8 mouse cellular contexts compared by ENCODE assay signal in genomic region chr8:72220758-72221157, GRCm38 (mm10). TPM values are rescaled to one million over a fixed set of nuclear protein-coding genes. Genes with fewer than 3 reads are reported as not detected.
A peak's percentile ranks its signal among the peaks of the same experiment; 100 is the strongest.
DNase-seq lines count a peak whose midpoint lies in the region; ATAC-seq lines count a peak whose summit lies in the region.

No protein-coding gene starts in this region.

- peaks cover 16% of the 10 kb centered on the region for H3K36me3 ChIP-seq in heart, embryonic 16.5 days (ENCODE audit: control insufficient read depth, insufficient read depth)
- peaks cover 25% of the 10 kb centered on the region for H3K36me3 ChIP-seq in hindbrain, embryonic 15.5 days
- H3K36me3 ChIP-seq in midbrain, embryonic 13.5 days = peaks cover 34% of the 10 kb centered on the region

- peaks cover 4% of the 10 kb centered on the region; the same call in 1 of the 2 replicates for H3K27me3 ChIP-seq in heart, embryonic 16.5 days (ENCODE audit: control insufficient read depth, insufficient read depth, low read length)
- peaks cover 8% of the 10 kb centered on the region; the same call in 1 of the 2 replicates for H3K27me3 ChIP-seq in hindbrain, embryonic 15.5 days
- peaks cover 15% of the 10 kb centered on the region; the same call in 1 of the 2 replicates for H3K27me3 ChIP-seq in midbrain, embryonic 13.5 days

- H3K4me3 ChIP-seq in heart, embryonic 16.5 days (ENCODE audit: low read length) = peak overlapping the region; percentile 60
- H3K4me3 ChIP-seq in hindbrain, embryonic 15.5 days = peak overlapping the region; percentile 78
- H3K4me3 ChIP-seq in midbrain, embryonic 13.5 days (replicated peaks) = peak overlapping the region; percentile 96

- H3K27ac ChIP-seq in heart, embryonic 16.5 days (ENCODE audit: low read length) = no peak overlapping the region
- H3K27ac ChIP-seq in hindbrain, embryonic 15.5 days (replicated peaks) = no peak overlapping the region
- no peak overlapping the region for H3K27ac ChIP-seq in midbrain, embryonic 13.5 days

- peak overlapping the region; percentile 88 for H3K4me2 ChIP-seq in heart, embryonic 16.5 days (ENCODE audit: low read depth, low read length)
- peak overlapping the region; percentile 76 for H3K4me2 ChIP-seq in hindbrain, embryonic 15.5 days
- H3K4me2 ChIP-seq in midbrain, embryonic 13.5 days (replicated peaks) = peak overlapping the region; percentile 87

- 87% methylated on average over 4 of the region's 4 CpGs for WGBS in heart, embryonic 16.5 days
- 87% methylated on average over 4 of the region's 4 CpGs for WGBS in hindbrain, embryonic 15.5 days
- 81% methylated on average over 4 of the region's 4 CpGs for WGBS in midbrain, embryonic 13.5 days

- DNase-seq in heart, postnatal 10 days = no peak
- DNase-seq in R1 (ENCODE audit: low read depth, low spot score) = peak; percentile 41
- DNase-seq in frontal cortex, adult 2 months (ENCODE audit: extremely low spot score in 1 of 2, low spot score in 1 of 2) = no peak
- no peak for DNase-seq in frontal cortex, postnatal 10 days (ENCODE audit: low spot score in 2 of 2)
- no peak for DNase-seq in cerebellum, adult 18-20 months

- no peaks in the 10 kb centered on the region for H3K9me3 ChIP-seq in heart, embryonic 16.5 days (replicated peaks; ENCODE audit: control insufficient read depth, low read length)
- no peaks in the 10 kb centered on the region for H3K9me3 ChIP-seq in hindbrain, embryonic 15.5 days
- no peaks in the 10 kb centered on the region for H3K9me3 ChIP-seq in midbrain, embryonic 13.5 days

- intact Hi-C loops in heart, postnatal 10 days (cut with DNase I) = no loop called here

- H3K9ac ChIP-seq in heart, embryonic 16.5 days (ENCODE audit: low read length) = no peak overlapping the region
- H3K9ac ChIP-seq in hindbrain, embryonic 15.5 days = no peak overlapping the region
- no peak overlapping the region for H3K9ac ChIP-seq in midbrain, embryonic 13.5 days (replicated peaks)

- H3K4me1 ChIP-seq in heart, embryonic 16.5 days (ENCODE audit: control insufficient read depth, insufficient read depth, low read length) = peaks cover 10% of the 10 kb centered on the region
- H3K4me1 ChIP-seq in hindbrain, embryonic 15.5 days (replicated peaks) = peaks cover 17% of the 10 kb centered on the region
- H3K4me1 ChIP-seq in midbrain, embryonic 13.5 days (replicated peaks) = peaks cover 17% of the 10 kb centered on the region

- ATAC-seq in heart, embryonic 16.5 days (replicated peaks; ENCODE audit: extremely low read depth, insufficient read depth, low FRiP score) = no peak
- ATAC-seq in hindbrain, embryonic 15.5 days (ENCODE audit: low FRiP score, low read depth) = no peak
- no peak for ATAC-seq in midbrain, embryonic 13.5 days

RNA-seq across cellular contexts. Expression of gene Fam32a, which starts 1.2 kb away (rescaled TPM):
- 44.1 and 46.6 TPM in 2 replicates for polyA plus RNA-seq in heart, embryonic 16.5 days (2015; fragmentation: Nextera tagmentation; extraction: Ambion mirVana)
- 10 to 100 TPM; 24.9 to 27.5 TPM for total RNA-seq in heart, postnatal 10 days (2021)
- polyA plus RNA-seq in hindbrain, embryonic 15.5 days (2015; fragmentation: Nextera tagmentation; extraction: Ambion mirVana) = 91.8 and 97.1 TPM in 2 replicates
- polyA plus RNA-seq in midbrain, embryonic 13.5 days (2015; fragmentation: Nextera tagmentation; extraction: Ambion mirVana) = 116 and 121 TPM in 2 replicates
- 77.5 and 79.3 TPM in 2 replicates for polyA plus RNA-seq in frontal cortex, adult 2 months (2012; rRNA removed)

RNA-seq across cellular contexts. Expression of gene Gm11034, which starts 7.3 kb away (rescaled TPM):
- not detected in 2 replicates for polyA plus RNA-seq in heart, embryonic 16.5 days (2015; fragmentation: Nextera tagmentation; extraction: Ambion mirVana)
- not detected for total RNA-seq in heart, postnatal 10 days (2021)
- not detected in 2 replicates for polyA plus RNA-seq in hindbrain, embryonic 15.5 days (2015; fragmentation: Nextera tagmentation; extraction: Ambion mirVana)
- not detected in 2 replicates for polyA plus RNA-seq in midbrain, embryonic 13.5 days (2015; fragmentation: Nextera tagmentation; extraction: Ambion mirVana)
- not detected in 2 replicates for polyA plus RNA-seq in frontal cortex, adult 2 months (2012; rRNA removed)

RNA-seq across cellular contexts. Expression of gene Cib3, which starts 8.1 kb away (rescaled TPM):
- not detected in 2 replicates for polyA plus RNA-seq in heart, embryonic 16.5 days (2015; fragmentation: Nextera tagmentation; extraction: Ambion mirVana)
- not detected for total RNA-seq in heart, postnatal 10 days (2021)
- not detected in 2 replicates for polyA plus RNA-seq in hindbrain, embryonic 15.5 days (2015; fragmentation: Nextera tagmentation; extraction: Ambion mirVana)
- not detected in 2 replicates for polyA plus RNA-seq in midbrain, embryonic 13.5 days (2015; fragmentation: Nextera tagmentation; extraction: Ambion mirVana)
- polyA plus RNA-seq in frontal cortex, adult 2 months (2012; rRNA removed) = 0.06 and 0.21 TPM in 2 replicates

RNA-seq across cellular contexts. Expression of gene Ap1m1, which starts 19.1 kb away (rescaled TPM):
- 120 and 121 TPM in 2 replicates for polyA plus RNA-seq in heart, embryonic 16.5 days (2015; fragmentation: Nextera tagmentation; extraction: Ambion mirVana)
- total RNA-seq in heart, postnatal 10 days (2021) = 10 to 100 TPM; 62.3 to 66.6 TPM
- 238 and 278 TPM in 2 replicates for polyA plus RNA-seq in hindbrain, embryonic 15.5 days (2015; fragmentation: Nextera tagmentation; extraction: Ambion mirVana)
- 259 and 266 TPM in 2 replicates for polyA plus RNA-seq in midbrain, embryonic 13.5 days (2015; fragmentation: Nextera tagmentation; extraction: Ambion mirVana)
- polyA plus RNA-seq in frontal cortex, adult 2 months (2012; rRNA removed) = 111 and 115 TPM in 2 replicates

RNA-seq across cellular contexts. Expression of gene Hsh2d, which starts 31.3 kb away (rescaled TPM):
- polyA plus RNA-seq in heart, embryonic 16.5 days (2015; fragmentation: Nextera tagmentation; extraction: Ambion mirVana) = 0.55 and 1.1 TPM in 2 replicates
- not detected for total RNA-seq in heart, postnatal 10 days (2021)
- not detected in 2 replicates for polyA plus RNA-seq in hindbrain, embryonic 15.5 days (2015; fragmentation: Nextera tagmentation; extraction: Ambion mirVana)
- polyA plus RNA-seq in midbrain, embryonic 13.5 days (2015; fragmentation: Nextera tagmentation; extraction: Ambion mirVana) = 0.13 TPM in 1 of 2 replicates, not detected in the other
- polyA plus RNA-seq in frontal cortex, adult 2 months (2012; rRNA removed) = 0.06 and 0.12 TPM in 2 replicates
